Mouse (Mus musculus) heart, adult 8-10 months (tissue): ENCODE measurements around the gene Hs6st1. TPM values are rescaled to one million over a fixed set of nuclear protein-coding genes. Genes with fewer than 3 reads are reported as not detected.
"Not testable (repeated sequence)": the region's sequence is repeated elsewhere in the genome, so short reads cannot be mapped to it uniquely, and the experiment has no call there.

ENCODE experiments used
- DNase-seq: peaks from one replicate; pipeline ENCODE4 v3.0.0; 2022; ENCODE audit warnings: low spot score
- total RNA-seq, 4 experiments: library from RNA; stranded (reverse); gene quantifications; 2 replicates each; pipeline ENCODE4 v1.2.4; 2022

Gene Hs6st1
- total RNA-seq, result 10 to 100 TPM; 20.3 to 24.4 (median 21.2) TPM

GRCm38 (mm10) chr1:36068076-36068475 is at the start of gene Hs6st1:
TSS of gene Hs6st1 (plus strand) at chr1:36068400.
- DNase-seq, result peak; percentile 89

GRCm38 (mm10) chr1:36018617-36019016 is 49.6 kb upstream of the Hs6st1 start:
- DNase-seq, result no peak

GRCm38 (mm10) chr1:36019161-36019560 is 49.0 kb upstream of the Hs6st1 start:
- DNase-seq, result no peak

GRCm38 (mm10) chr1:36020315-36020714 is 47.9 kb upstream of the Hs6st1 start:
- DNase-seq, result no peak

- DNase-seq, result peak; percentile 79
These were observed 37.8 kb upstream of the Hs6st1 start for GRCm38 (mm10) chr1:36030421-36030821.

GRCm38 (mm10) chr1:36038769-36039168 is 29.4 kb upstream of the Hs6st1 start:
- DNase-seq, result no peak

- DNase-seq, result no peak
These were observed 26.1 kb upstream of the Hs6st1 start for GRCm38 (mm10) chr1:36042072-36042471.

GRCm38 (mm10) chr1:36043793-36044192 is 24.4 kb upstream of the Hs6st1 start:
- DNase-seq, result not testable (repeated sequence)

- no peak for DNase-seq
These were observed 23.9 kb upstream of the Hs6st1 start for GRCm38 (mm10) chr1:36044288-36044687.

- DNase-seq, result no peak
These were observed 15.5 kb upstream of the Hs6st1 start for GRCm38 (mm10) chr1:36052672-36053071.

GRCm38 (mm10) chr1:36053566-36053965 is 14.6 kb upstream of the Hs6st1 start:
- no peak for DNase-seq

GRCm38 (mm10) chr1:36054182-36054966 is 13.8 kb upstream of the Hs6st1 start:
- no peak for DNase-seq

- no peak for DNase-seq
These were observed 13.2 kb upstream of the Hs6st1 start for GRCm38 (mm10) chr1:36054967-36055357.

GRCm38 (mm10) chr1:36059351-36059750 is 8.8 kb upstream of the Hs6st1 start:
- DNase-seq, result no peak

GRCm38 (mm10) chr1:36059959-36060953 is 7.9 kb upstream of the Hs6st1 start:
- DNase-seq, result no peak

GRCm38 (mm10) chr1:36061211-36061915 is 6.8 kb upstream of the Hs6st1 start:
- DNase-seq, result no peak

- no peak for DNase-seq
These were observed 6.0 kb upstream of the Hs6st1 start for GRCm38 (mm10) chr1:36062088-36062805.

- no peak for DNase-seq
These were observed 5.2 kb upstream of the Hs6st1 start for GRCm38 (mm10) chr1:36062826-36063640.

- no peak for DNase-seq
These were observed 4.6 kb upstream of the Hs6st1 start for GRCm38 (mm10) chr1:36063641-36063955.

GRCm38 (mm10) chr1:36064223-36064622 is 4.0 kb upstream of the Hs6st1 start:
- DNase-seq, result no peak
